Mouse (Mus musculus) forebrain, embryonic 12.5 days (tissue): ENCODE results near the gene Smim11. TPM values are rescaled to one million over a fixed set of nuclear protein-coding genes. Genes with fewer than 3 reads are reported as not detected.

Experiments
- ATAC-seq: fragments of 200-750 bp; cut with Nextera tagmentation; 2 replicates; pipeline ENCODE4 v1.8.0; 2017; ENCODE audit warnings: moderate TSS enrichment; ENCODE audit not compliant: low FRiP score
- H3K27ac ChIP-seq: fragments of 300-500 bp; sonication (generic); 2 replicates; pipeline ENCODE4 v1.5.1; 2016; ENCODE audit warnings: mild to moderate bottlenecking
- H3K27me3 ChIP-seq: fragments of 300-500 bp; sonication (generic); 2 replicates; pipeline ENCODE4 v1.6.1; 2016; ENCODE audit warnings: mild to moderate bottlenecking
- H3K36me3 ChIP-seq: fragments of 300-500 bp; sonication (generic); replicated peaks from 2 replicates; pipeline ENCODE4 v1.6.1; 2016; ENCODE audit warnings: mild to moderate bottlenecking
- H3K4me1 ChIP-seq: fragments of 300-500 bp; sonication (generic); 2 replicates; pipeline ENCODE4 v1.6.1; 2016
- H3K4me2 ChIP-seq: fragments of 300-500 bp; sonication (generic); 2 replicates; pipeline ENCODE4 v1.6.1; 2016; ENCODE audit warnings: mild to moderate bottlenecking, moderate library complexity
- H3K4me3 ChIP-seq: fragments of 300-500 bp; sonication (generic); replicated peaks from 2 replicates; pipeline ENCODE4 v1.5.1; 2016; ENCODE audit warnings: mild to moderate bottlenecking
- H3K9ac ChIP-seq: fragments of 300-500 bp; sonication (generic); 2 replicates; pipeline ENCODE4 v1.6.1; 2016; ENCODE audit warnings: mild to moderate bottlenecking
- H3K9me3 ChIP-seq: fragments of 300-500 bp; sonication (generic); 2 replicates; pipeline ENCODE4 v1.6.1; 2016
- WGBS: fragments of 180-500 bp; shearing (Covaris S2); methylation state at CpG from one replicate; pipeline ENCODE4 v1.1.7; 2016; 5-methylcytosine and 5-hydroxymethylcytosine counted together
- polyA plus RNA-seq: library from polyadenylated mRNA; unstranded; fragments of >200 nt; fragmentation: Nextera tagmentation; extraction: Ambion mirVana; gene quantifications from 2 replicates; pipeline ENCODE4 v1.2.1, GENCODE M21; 2016

Gene Smim11
- 131 and 135 TPM in 2 replicates for polyA plus RNA-seq

- peak within 1 kb of the TSS; percentile 76 for H3K27ac ChIP-seq
- peaks cover 7% of the 10 kb centered on the region; the same call in 1 of the 2 replicates for H3K27me3 ChIP-seq
- peaks cover 22% of the 10 kb centered on the region for H3K4me1 ChIP-seq
- peak within 1 kb of the TSS; percentile 79 for H3K4me2 ChIP-seq
- WGBS = 8% methylated on average over 32 of the region's 32 CpGs
- H3K9ac ChIP-seq = peak within 1 kb of the TSS; percentile 78
- no peaks in the 10 kb centered on the region for H3K9me3 ChIP-seq
- H3K4me3 ChIP-seq = peak within 1 kb of the TSS; percentile 64
- H3K36me3 ChIP-seq = peaks cover 6% of the 10 kb centered on the region
- peak; percentile 94 for ATAC-seq
Measured at GRCm38 (mm10) chr16:92300649-92301411, at the start of gene Smim11. Gene Smim11, plus strand, starts transcription at chr16:92301286.

GRCm38 (mm10) chr16:92254316-92254715 lies 46.8 kb upstream of the Smim11 start:
- no peaks in the 10 kb centered on the region for H3K4me1 ChIP-seq
- no peaks in the 10 kb centered on the region for H3K36me3 ChIP-seq
- H3K27me3 ChIP-seq = no peaks in the 10 kb centered on the region
- ATAC-seq = no peak
- H3K9ac ChIP-seq = no peak overlapping the region
- WGBS = 65% methylated on average over 3 of the region's 3 CpGs
- no peak overlapping the region for H3K4me3 ChIP-seq
- no peak overlapping the region for H3K27ac ChIP-seq
- H3K4me2 ChIP-seq = no peak overlapping the region
- no peaks in the 10 kb centered on the region for H3K9me3 ChIP-seq

- no peak overlapping the region for H3K4me3 ChIP-seq
- H3K9me3 ChIP-seq = no peaks in the 10 kb centered on the region
- ATAC-seq = no peak
- no peaks in the 10 kb centered on the region for H3K4me1 ChIP-seq
- no peak overlapping the region for H3K27ac ChIP-seq
- no peaks in the 10 kb centered on the region for H3K27me3 ChIP-seq
- H3K36me3 ChIP-seq = no peaks in the 10 kb centered on the region
- WGBS = 85% methylated on average over 12 of the region's 12 CpGs
- no peak overlapping the region for H3K9ac ChIP-seq
- H3K4me2 ChIP-seq = no peak overlapping the region
Measured at GRCm38 (mm10) chr16:92267861-92268260, 33.2 kb upstream of the Smim11 start.

- H3K4me2 ChIP-seq = no peak overlapping the region
- no peaks in the 10 kb centered on the region for H3K9me3 ChIP-seq
- no peaks in the 10 kb centered on the region for H3K27me3 ChIP-seq
- no peak for ATAC-seq
- H3K9ac ChIP-seq = no peak overlapping the region
- H3K4me1 ChIP-seq = no peaks in the 10 kb centered on the region
- no peaks in the 10 kb centered on the region for H3K36me3 ChIP-seq
- H3K27ac ChIP-seq = no peak overlapping the region
- H3K4me3 ChIP-seq = no peak overlapping the region
- 80% methylated on average over 5 of the region's 5 CpGs for WGBS
Measured at GRCm38 (mm10) chr16:92274516-92274915, 26.6 kb upstream of the Smim11 start.

GRCm38 (mm10) chr16:92275526-92275925 lies 25.6 kb upstream of the Smim11 start:
- ATAC-seq = no peak
- Histone ChIP-seq H3K4me1 (no peaks in the 10 kb centered on the region), H3K9me3 (no peaks in the 10 kb centered on the region), H3K36me3 (no peaks in the 10 kb centered on the region), H3K27me3 (no peaks in the 10 kb centered on the region), H3K9ac (no peak overlapping the region), H3K4me2 (no peak overlapping the region), H3K4me3 (no peak overlapping the region), H3K27ac (no peak overlapping the region)
- 86% methylated on average over 4 of the region's 4 CpGs for WGBS

- WGBS = 74% methylated on average over 5 of the region's 5 CpGs
Measured at GRCm38 (mm10) chr16:92282671-92283070, 18.4 kb upstream of the Smim11 start.

GRCm38 (mm10) chr16:92285068-92285467 lies 16.0 kb upstream of the Smim11 start:
- Histone ChIP-seq H3K4me1 (peaks cover 2% of the 10 kb centered on the region), H3K9ac (no peak overlapping the region), H3K9me3 (no peaks in the 10 kb centered on the region), H3K4me2 (no peak overlapping the region), H3K27ac (no peak overlapping the region), H3K27me3 (no peaks in the 10 kb centered on the region), H3K36me3 (no peaks in the 10 kb centered on the region), H3K4me3 (no peak overlapping the region)
- no peak for ATAC-seq
- 75% methylated on average over 10 of the region's 10 CpGs for WGBS

More at GRCm38 (mm10) chr16:92282671-92283070, 18.4 kb upstream of the Smim11 start:
- no peak for ATAC-seq
- Histone ChIP-seq H3K9ac (no peak overlapping the region), H3K36me3 (no peaks in the 10 kb centered on the region), H3K9me3 (no peaks in the 10 kb centered on the region), H3K4me1 (peaks cover 2% of the 10 kb centered on the region), H3K27me3 (no peaks in the 10 kb centered on the region), H3K4me2 (no peak overlapping the region), H3K4me3 (no peak overlapping the region), H3K27ac (no peak overlapping the region)

GRCm38 (mm10) chr16:92286609-92287008 lies 14.5 kb upstream of the Smim11 start:
- WGBS = 12% methylated on average over 7 of the region's 7 CpGs
- H3K4me1 ChIP-seq = peaks cover 2% of the 10 kb centered on the region
- H3K36me3 ChIP-seq = no peaks in the 10 kb centered on the region
- H3K9ac ChIP-seq = no peak overlapping the region
- no peak overlapping the region for H3K27ac ChIP-seq
- H3K4me2 ChIP-seq = no peak overlapping the region
- peaks cover 4% of the 10 kb centered on the region; the same call in 1 of the 2 replicates for H3K27me3 ChIP-seq
- H3K4me3 ChIP-seq = no peak overlapping the region
- no peaks in the 10 kb centered on the region for H3K9me3 ChIP-seq
- ATAC-seq = no peak

GRCm38 (mm10) chr16:92288778-92289177 lies 12.3 kb upstream of the Smim11 start:
- H3K9ac ChIP-seq = no peak overlapping the region
- peaks cover 10% of the 10 kb centered on the region; the same call in 1 of the 2 replicates for H3K27me3 ChIP-seq
- no peaks in the 10 kb centered on the region for H3K9me3 ChIP-seq
- WGBS = 90% methylated on average over 9 of the region's 9 CpGs
- no peak for ATAC-seq
- H3K27ac ChIP-seq = no peak overlapping the region
- no peaks in the 10 kb centered on the region for H3K36me3 ChIP-seq
- H3K4me3 ChIP-seq = no peak overlapping the region
- H3K4me2 ChIP-seq = no peak overlapping the region
- peaks cover 5% of the 10 kb centered on the region for H3K4me1 ChIP-seq

GRCm38 (mm10) chr16:92290045-92290444 lies 11.0 kb upstream of the Smim11 start:
- H3K9me3 ChIP-seq = no peaks in the 10 kb centered on the region
- H3K4me1 ChIP-seq = peaks cover 14% of the 10 kb centered on the region
- H3K4me3 ChIP-seq = no peak overlapping the region
- H3K9ac ChIP-seq = no peak overlapping the region
- H3K36me3 ChIP-seq = no peaks in the 10 kb centered on the region
- no peak overlapping the region for H3K27ac ChIP-seq
- ATAC-seq = no peak
- peaks cover 14% of the 10 kb centered on the region; the same call in 1 of the 2 replicates for H3K27me3 ChIP-seq
- H3K4me2 ChIP-seq = no peak overlapping the region

GRCm38 (mm10) chr16:92292101-92292500 lies 9.0 kb upstream of the Smim11 start, which contains the start of gene Kcne2:
Gene Kcne2, plus strand, starts transcription at chr16:92292389.
- no peak for ATAC-seq
- Histone ChIP-seq H3K9ac (no peak within 1 kb of the TSS), H3K4me2 (no peak within 1 kb of the TSS), H3K27ac (no peak within 1 kb of the TSS), H3K27me3 (peaks cover 24% of the 10 kb centered on the region), H3K4me3 (no peak within 1 kb of the TSS), H3K4me1 (peaks cover 12% of the 10 kb centered on the region), H3K9me3 (no peaks in the 10 kb centered on the region), H3K36me3 (no peaks in the 10 kb centered on the region)
- 81% methylated on average over 10 of the region's 10 CpGs for WGBS

- Histone ChIP-seq H3K4me2 (no peak overlapping the region), H3K36me3 (no peaks in the 10 kb centered on the region), H3K9me3 (no peaks in the 10 kb centered on the region), H3K9ac (peak overlapping the region; percentile 17; the same call in 1 of the 2 replicates), H3K4me3 (no peak overlapping the region), H3K27ac (no peak overlapping the region), H3K27me3 (peaks cover 24% of the 10 kb centered on the region), H3K4me1 (peaks cover 12% of the 10 kb centered on the region)
- no peak for ATAC-seq
- 32% methylated on average over 12 of the region's 12 CpGs for WGBS
Measured at GRCm38 (mm10) chr16:92294267-92294970, 6.7 kb upstream of the Smim11 start.
